Comparison of ENCODE assay signal across 8 mouse cellular contexts in the genomic region with DNA sequence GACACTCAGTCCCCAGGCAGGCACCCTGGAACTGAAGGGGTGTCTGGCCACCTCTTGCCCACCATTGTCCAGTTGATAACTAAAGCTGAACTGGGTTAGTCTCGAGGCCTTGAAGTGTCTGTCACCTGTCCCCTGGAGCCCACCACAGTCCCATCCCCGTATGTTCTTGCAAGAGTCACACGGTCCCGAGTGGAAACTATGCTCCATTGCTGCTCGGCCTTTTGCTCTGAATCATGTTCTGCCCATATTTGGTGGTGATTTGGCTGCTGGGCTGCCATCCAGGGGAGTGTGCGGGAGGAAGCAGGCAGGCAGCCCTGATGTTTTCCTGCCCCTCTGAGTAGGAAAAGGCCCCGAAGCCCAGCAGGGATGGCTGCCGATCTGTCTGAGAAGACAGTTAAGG. TPM values are rescaled to one million over a fixed set of nuclear protein-coding genes. Genes with fewer than 3 reads are reported as not detected.
DNase-seq lines count a peak whose midpoint lies in the region; ATAC-seq and TF ChIP-seq lines count a peak whose summit lies in the region.

No protein-coding gene starts in this region.

- H3K27me3 ChIP-seq in hindbrain, postnatal 0 days (ENCODE audit: insufficient read depth, low read length): no peaks in the 10 kb centered on the region
- H3K27me3 ChIP-seq in limb, embryonic 15.5 days: no peaks in the 10 kb centered on the region

- no peak overlapping the region for H3K9ac ChIP-seq in hindbrain, postnatal 0 days (replicated peaks; ENCODE audit: low read length)
- H3K9ac ChIP-seq in limb, embryonic 15.5 days: no peak overlapping the region

- H3K4me2 ChIP-seq in hindbrain, postnatal 0 days (ENCODE audit: low read depth, low read length): no peak overlapping the region
- H3K4me2 ChIP-seq in limb, embryonic 15.5 days: no peak overlapping the region

- WGBS in hindbrain, postnatal 0 days: 28% methylated on average over 8 of the region's 8 CpGs
- 30% methylated on average over 8 of the region's 8 CpGs for WGBS in limb, embryonic 15.5 days

- intact Hi-C loops in gastrocnemius, adult 2 months (cut with DNase I): loop anchor here (10.0 kb wide), 1 partner anchor 345 kb away; a partner anchor contains a TSS

- H3K4me1 ChIP-seq in hindbrain, postnatal 0 days (ENCODE audit: insufficient read depth, low read length): no peaks in the 10 kb centered on the region
- peaks cover 64% of the 10 kb centered on the region for H3K4me1 ChIP-seq in limb, embryonic 15.5 days

- peak; percentile 25; the same call in 1 of the 2 replicates for ATAC-seq in hindbrain, postnatal 0 days
- ATAC-seq in limb, embryonic 15.5 days (ENCODE audit: insufficient number of reproducible peaks, low FRiP score, low TSS enrichment, low read depth): 0 out of 2 replicates have a peak, but pooled peaks have one; percentile 16

- TF ChIP-seq CTCF in gastrocnemius, adult 2 months (IDR thresholded peaks at IDR 0.05): no peak
- TF ChIP-seq CTCF in hindbrain, postnatal 0 days (IDR thresholded peaks at IDR 0.05; ENCODE audit: low read depth): no peak

- peaks cover 43% of the 10 kb centered on the region for H3K36me3 ChIP-seq in hindbrain, postnatal 0 days (ENCODE audit: insufficient read depth, low read length)
- peaks cover 28% of the 10 kb centered on the region; the same call in 1 of the 2 replicates for H3K36me3 ChIP-seq in limb, embryonic 15.5 days

- H3K9me3 ChIP-seq in hindbrain, postnatal 0 days (ENCODE audit: low read length): no peaks in the 10 kb centered on the region
- H3K9me3 ChIP-seq in limb, embryonic 15.5 days: no peaks in the 10 kb centered on the region

- H3K27ac ChIP-seq in gastrocnemius, adult 2 months: peak overlapping the region; percentile 95
- peak overlapping the region; percentile 70 for H3K27ac ChIP-seq in hindbrain, postnatal 0 days
- H3K27ac ChIP-seq in limb, embryonic 15.5 days: peak overlapping the region; percentile 89

- peak; percentile 58 to 59 for DNase-seq in frontal cortex, postnatal 36 days (ENCODE audit: low spot score in 2 of 2)
- no peak for DNase-seq in frontal cortex, postnatal 25 days (ENCODE audit: low spot score in 2 of 2)
- peak; percentile 79 for DNase-seq in adrenal gland, adult 8-10 months
- peak; percentile 85 for DNase-seq in gastrocnemius, adult 2 months
- peak; percentile 46 for DNase-seq in hindbrain, postnatal 0 days (ENCODE audit: low spot score)
- DNase-seq in ovary, postnatal 14 days (ENCODE audit: low spot score): peak; percentile 60
- no peak for DNase-seq in c-Kit-positive CD71-positive TER-119-positive erythroid progenitor cells, embryonic 14.5 days (ENCODE audit: low spot score)

- H3K4me3 ChIP-seq in gastrocnemius, adult 2 months: peak overlapping the region; percentile 54
- no peak overlapping the region for H3K4me3 ChIP-seq in hindbrain, postnatal 0 days (ENCODE audit: low read length)
- H3K4me3 ChIP-seq in limb, embryonic 15.5 days: no peak overlapping the region

RNA-seq across cellular contexts. Expression of a gene that starts 9.7 kb away (rescaled TPM):
- 10 to 100 TPM; 45.3 to 51.8 (median 49.6) TPM for total RNA-seq in adrenal gland, adult 8-10 months (2022)
- 1 to 10 TPM; 3.3 to 4.1 TPM for total RNA-seq in gastrocnemius, adult 2 months (2021)
- total RNA-seq in hindbrain, postnatal 0 days (2014; rRNA removed): 23.1 and 23.8 TPM in 2 replicates
- 15.3 and 17.0 TPM in 2 replicates for polyA plus RNA-seq in hindbrain, postnatal 0 days (2015; fragmentation: Nextera tagmentation; extraction: Ambion mirVana)
- polyA plus RNA-seq in limb, embryonic 15.5 days (2015; fragmentation: Nextera tagmentation; extraction: Ambion mirVana): 12.7 and 16.4 TPM in 2 replicates

RNA-seq across cellular contexts. Expression of a gene that starts 18.1 kb away (rescaled TPM):
- total RNA-seq in adrenal gland, adult 8-10 months (2022): 1 to 10 TPM; 1.7 to 2.4 (median 2.0) TPM
- under 1 TPM in 1 of 2 experiments, not detected in 1; 0.18 TPM for total RNA-seq in gastrocnemius, adult 2 months (2021)
- total RNA-seq in hindbrain, postnatal 0 days (2014; rRNA removed): 0.16 and 0.22 TPM in 2 replicates
- not detected in 2 replicates for polyA plus RNA-seq in hindbrain, postnatal 0 days (2015; fragmentation: Nextera tagmentation; extraction: Ambion mirVana)
- polyA plus RNA-seq in limb, embryonic 15.5 days (2015; fragmentation: Nextera tagmentation; extraction: Ambion mirVana): 0.14 TPM in 1 of 2 replicates, not detected in the other

RNA-seq across cellular contexts. Expression of a gene that starts 22.2 kb away (rescaled TPM):
- 100 to 1,000 TPM in 2 of 4 experiments, 10 to 100 TPM in 2; 70.8 to 104 (median 89.9) TPM for total RNA-seq in adrenal gland, adult 8-10 months (2022)
- total RNA-seq in gastrocnemius, adult 2 months (2021): 1 to 10 TPM; 7.1 to 9.8 TPM
- 45.7 and 53.2 TPM in 2 replicates for total RNA-seq in hindbrain, postnatal 0 days (2014; rRNA removed)
- polyA plus RNA-seq in hindbrain, postnatal 0 days (2015; fragmentation: Nextera tagmentation; extraction: Ambion mirVana): 34.5 and 35.1 TPM in 2 replicates
- 40.3 TPM in 2 replicates for polyA plus RNA-seq in limb, embryonic 15.5 days (2015; fragmentation: Nextera tagmentation; extraction: Ambion mirVana)

RNA-seq across cellular contexts. Expression of a gene that starts 27.0 kb away (rescaled TPM):
- total RNA-seq in adrenal gland, adult 8-10 months (2022): 10 to 100 TPM; 38.1 to 69.0 (median 47.6) TPM
- total RNA-seq in gastrocnemius, adult 2 months (2021): 10 to 100 TPM; 12.5 to 14.4 TPM
- total RNA-seq in hindbrain, postnatal 0 days (2014; rRNA removed): 42.2 and 75.2 TPM in 2 replicates
- polyA plus RNA-seq in hindbrain, postnatal 0 days (2015; fragmentation: Nextera tagmentation; extraction: Ambion mirVana): 58.3 and 61.0 TPM in 2 replicates
- polyA plus RNA-seq in limb, embryonic 15.5 days (2015; fragmentation: Nextera tagmentation; extraction: Ambion mirVana): 51.7 and 53.8 TPM in 2 replicates

RNA-seq across cellular contexts. Expression of a gene that starts 35.1 kb away (rescaled TPM):
- total RNA-seq in adrenal gland, adult 8-10 months (2022): 1 to 10 TPM; 3.6 to 5.9 (median 4.2) TPM
- total RNA-seq in gastrocnemius, adult 2 months (2021): 1 to 10 TPM; 1.5 to 2.2 TPM
- total RNA-seq in hindbrain, postnatal 0 days (2014; rRNA removed): 2.9 and 5.5 TPM in 2 replicates
- 16.3 and 17.5 TPM in 2 replicates for polyA plus RNA-seq in hindbrain, postnatal 0 days (2015; fragmentation: Nextera tagmentation; extraction: Ambion mirVana)
- 27.4 and 28.0 TPM in 2 replicates for polyA plus RNA-seq in limb, embryonic 15.5 days (2015; fragmentation: Nextera tagmentation; extraction: Ambion mirVana)

Comparison
In these comparisons a context has a peak if more than half of its experiments do, and no peak if none do; other contexts are left out.
1. DNase-seq: peak in frontal cortex, postnatal 36 days (2 of 2), adrenal gland, adult 8-10 months (single experiment), gastrocnemius, adult 2 months (single experiment), hindbrain, postnatal 0 days (single experiment) and ovary, postnatal 14 days (single experiment); none in frontal cortex, postnatal 25 days (0 of 2) and c-Kit-positive CD71-positive TER-119-positive erythroid progenitor cells, embryonic 14.5 days (single experiment).
2. Peak in every context shown above with its lines, with median percentiles within 50 percentile points of each other: H3K27ac ChIP-seq.